Mouse (Mus musculus): ENCODE results near the gene Krt12. TPM values are rescaled to one million over a fixed set of nuclear protein-coding genes. Genes with fewer than 3 reads are reported as not detected.

Gene Krt12
- polyA plus RNA-seq, 1 experiment from 2014 or later: not detected

- H3K36me3 ChIP-seq (ENCODE audit: poor library complexity, severe bottlenecking): no peaks in the 10 kb centered on the region
- 65% methylated on average over 2 of the region's 2 CpGs for WGBS
- no peak overlapping the region for H3K9ac ChIP-seq
- H3K27ac ChIP-seq: no peak overlapping the region
- peaks cover 6% of the 10 kb centered on the region for H3K4me1 ChIP-seq
- ATAC-seq: no peak
- no peak overlapping the region for H3K4me2 ChIP-seq
- H3K9me3 ChIP-seq (replicated peaks): no peaks in the 10 kb centered on the region
- H3K4me3 ChIP-seq: no peak overlapping the region
- H3K27me3 ChIP-seq: peaks cover 3% of the 10 kb centered on the region; the same call in 1 of the 2 replicates
Observed at GRCm38 (mm10) chr11:99396661-99397060, 25.4 kb downstream of the Krt12 start.

- Histone ChIP-seq H3K4me1 (peaks cover 6% of the 10 kb centered on the region), H3K9ac (0 out of 2 replicates have a peak overlapping the region, but pooled peaks have one; percentile 5), H3K9me3 (replicated peaks) (no peaks in the 10 kb centered on the region), H3K36me3 (ENCODE audit: poor library complexity, severe bottlenecking) (no peaks in the 10 kb centered on the region), H3K27ac (no peak overlapping the region), H3K27me3 (peaks cover 3% of the 10 kb centered on the region; the same call in 1 of the 2 replicates), H3K4me2 (no peak overlapping the region), H3K4me3 (no peak overlapping the region)
- no peak for ATAC-seq
- WGBS: 4% methylated on average over 3 of the region's 3 CpGs
Observed at GRCm38 (mm10) chr11:99396034-99396433, 26.0 kb downstream of the Krt12 start.

GRCm38 (mm10) chr11:99392492-99392891 lies 29.6 kb downstream of the Krt12 start:
- Histone ChIP-seq H3K4me3 (no peak overlapping the region), H3K27ac (no peak overlapping the region), H3K9me3 (replicated peaks) (no peaks in the 10 kb centered on the region), H3K9ac (no peak overlapping the region), H3K4me2 (no peak overlapping the region), H3K27me3 (no peaks in the 10 kb centered on the region), H3K36me3 (ENCODE audit: poor library complexity, severe bottlenecking) (no peaks in the 10 kb centered on the region), H3K4me1 (peaks cover 6% of the 10 kb centered on the region)
- 84% methylated on average over 10 of the region's 10 CpGs for WGBS
- ATAC-seq: no peak

DNA sequence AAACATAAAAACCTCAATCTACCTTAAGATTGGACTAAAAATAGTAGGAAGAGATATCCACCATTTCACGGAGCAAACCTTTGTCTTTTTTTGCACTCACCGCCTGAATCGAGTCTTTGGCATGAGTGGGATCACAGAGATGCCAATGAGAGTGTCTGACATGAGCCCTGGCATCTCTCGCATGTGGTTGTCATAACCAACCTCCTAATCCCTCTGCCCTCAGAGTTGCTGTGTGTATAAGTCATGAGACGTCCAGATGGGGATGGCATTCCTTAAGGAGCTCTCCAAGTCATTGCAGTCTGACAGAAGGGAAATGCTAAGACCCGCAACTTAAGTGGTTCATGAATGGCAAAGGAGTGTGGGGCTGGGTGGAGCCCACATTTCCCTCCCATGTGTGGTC lies 30.7 kb downstream of the Krt12 start:
- no peak overlapping the region for H3K4me3 ChIP-seq
- no peaks in the 10 kb centered on the region for H3K9me3 ChIP-seq (replicated peaks)
- no peak overlapping the region for H3K9ac ChIP-seq
- WGBS: 86% methylated on average over 6 of the region's 6 CpGs
- no peak overlapping the region for H3K4me2 ChIP-seq
- peaks cover 15% of the 10 kb centered on the region for H3K4me1 ChIP-seq
- H3K27ac ChIP-seq: no peak overlapping the region
- ATAC-seq: no peak
- H3K36me3 ChIP-seq (ENCODE audit: poor library complexity, severe bottlenecking): no peaks in the 10 kb centered on the region
- H3K27me3 ChIP-seq: no peaks in the 10 kb centered on the region

- Histone ChIP-seq H3K4me2 (no peak overlapping the region), H3K9ac (no peak overlapping the region), H3K9me3 (replicated peaks) (no peaks in the 10 kb centered on the region), H3K27ac (no peak overlapping the region), H3K4me1 (peaks cover 10% of the 10 kb centered on the region), H3K4me3 (no peak overlapping the region), H3K27me3 (no peaks in the 10 kb centered on the region), H3K36me3 (ENCODE audit: poor library complexity, severe bottlenecking) (no peaks in the 10 kb centered on the region)
- no peak for ATAC-seq
- 81% methylated on average over 7 of the region's 7 CpGs for WGBS
Observed at GRCm38 (mm10) chr11:99390866-99391265, 31.2 kb downstream of the Krt12 start.

GRCm38 (mm10) chr11:99389264-99389663 lies 32.8 kb downstream of the Krt12 start, which contains the start of gene Krt10:
Gene Krt10, minus strand, starts transcription at chr11:99389364.
- no peak within 1 kb of the TSS for H3K4me2 ChIP-seq
- no peaks in the 10 kb centered on the region for H3K9me3 ChIP-seq (replicated peaks)
- H3K4me1 ChIP-seq: peaks cover 9% of the 10 kb centered on the region
- H3K36me3 ChIP-seq (ENCODE audit: poor library complexity, severe bottlenecking): no peaks in the 10 kb centered on the region
- WGBS: 85% methylated on average over 4 of the region's 4 CpGs
- H3K4me3 ChIP-seq: no peak within 1 kb of the TSS
- ATAC-seq: no peak
- no peak within 1 kb of the TSS for H3K27ac ChIP-seq
- H3K9ac ChIP-seq: no peak within 1 kb of the TSS
- H3K27me3 ChIP-seq: no peaks in the 10 kb centered on the region

DNA sequence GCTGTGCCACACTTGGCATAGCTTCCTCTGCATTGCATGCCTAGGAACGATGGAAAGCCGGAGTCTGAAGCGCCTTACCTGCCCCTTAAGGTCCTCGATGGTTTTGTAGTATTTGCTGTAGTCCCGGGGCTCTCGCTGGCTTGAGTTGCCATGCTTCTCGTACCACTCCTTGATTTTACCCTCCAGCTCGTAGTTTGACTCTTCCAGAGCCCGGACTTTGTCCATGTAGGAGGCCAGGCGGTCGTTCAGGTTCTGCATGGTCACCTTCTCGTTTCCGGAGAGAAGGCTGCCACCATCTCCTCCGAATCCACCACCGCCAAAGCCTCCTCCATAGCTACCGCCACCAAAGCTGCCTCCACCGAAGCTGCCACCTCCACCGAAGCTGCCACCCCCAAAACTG lies 33.4 kb downstream of the Krt12 start:
- Histone ChIP-seq H3K4me1 (peaks cover 9% of the 10 kb centered on the region), H3K4me3 (no peak overlapping the region), H3K9ac (no peak overlapping the region), H3K4me2 (no peak overlapping the region), H3K27ac (no peak overlapping the region), H3K9me3 (replicated peaks) (no peaks in the 10 kb centered on the region), H3K27me3 (no peaks in the 10 kb centered on the region), H3K36me3 (ENCODE audit: poor library complexity, severe bottlenecking) (no peaks in the 10 kb centered on the region)
- WGBS: 93% methylated on average over 18 of the region's 18 CpGs
- no peak for ATAC-seq

DNA sequence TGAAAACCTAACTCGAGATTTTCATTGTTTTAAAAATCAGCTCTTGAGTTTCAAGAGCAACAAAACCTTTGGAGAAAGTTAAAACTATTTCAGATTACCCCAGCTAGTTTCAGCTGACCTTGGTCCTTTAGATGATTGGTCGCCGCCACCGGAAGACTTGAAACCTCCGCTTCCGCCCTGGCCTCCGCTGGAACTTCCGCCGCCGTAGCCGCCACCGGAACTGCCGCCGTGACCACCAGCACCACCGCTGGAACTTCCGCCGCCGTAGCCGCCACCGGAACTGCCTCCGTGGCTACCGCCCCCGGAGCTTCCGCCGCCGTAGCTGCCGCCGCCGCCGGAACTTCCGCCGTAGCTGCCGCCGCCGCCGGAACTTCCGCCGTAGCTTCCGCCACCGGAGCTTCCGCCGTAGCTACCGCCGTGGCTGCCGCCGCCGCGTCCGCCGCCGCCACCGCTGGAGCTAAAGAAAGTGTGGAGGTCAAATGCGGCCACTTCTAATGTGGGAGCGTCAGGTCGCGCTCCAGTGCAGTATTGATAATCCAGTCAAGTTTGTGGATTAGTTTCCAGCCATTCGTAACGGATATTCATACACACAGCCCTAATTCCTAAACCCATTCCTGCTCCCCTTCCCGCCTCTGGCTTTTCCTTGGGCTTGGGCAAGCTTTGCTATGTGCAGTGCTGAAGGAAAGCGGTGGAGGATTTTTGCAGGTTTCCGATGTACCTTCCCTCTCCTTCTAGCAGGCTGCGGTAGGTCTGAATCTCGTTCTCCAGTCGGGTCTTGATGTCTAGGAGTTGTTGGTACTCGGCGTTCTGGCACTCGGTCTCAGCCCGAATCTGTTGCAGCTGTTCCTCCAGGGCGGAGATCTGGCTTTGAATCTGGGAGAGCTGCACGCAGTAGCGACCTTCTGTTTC lies 36.0 kb downstream of the Krt12 start:
- WGBS: 2% methylated on average over 70 of the region's 71 CpGs
- H3K27me3 ChIP-seq: peaks cover 13% of the 10 kb centered on the region
- H3K9me3 ChIP-seq (replicated peaks): no peaks in the 10 kb centered on the region
- H3K36me3 ChIP-seq (ENCODE audit: poor library complexity, severe bottlenecking): no peaks in the 10 kb centered on the region
- peak overlapping the region; percentile 72 for H3K4me2 ChIP-seq
- H3K4me3 ChIP-seq: peak overlapping the region; percentile 51
- H3K27ac ChIP-seq: peak overlapping the region; percentile 96
- peak overlapping the region; percentile 75 for H3K9ac ChIP-seq
- H3K4me1 ChIP-seq: peaks cover 9% of the 10 kb centered on the region
- peak; percentile 92 for ATAC-seq

DNA sequence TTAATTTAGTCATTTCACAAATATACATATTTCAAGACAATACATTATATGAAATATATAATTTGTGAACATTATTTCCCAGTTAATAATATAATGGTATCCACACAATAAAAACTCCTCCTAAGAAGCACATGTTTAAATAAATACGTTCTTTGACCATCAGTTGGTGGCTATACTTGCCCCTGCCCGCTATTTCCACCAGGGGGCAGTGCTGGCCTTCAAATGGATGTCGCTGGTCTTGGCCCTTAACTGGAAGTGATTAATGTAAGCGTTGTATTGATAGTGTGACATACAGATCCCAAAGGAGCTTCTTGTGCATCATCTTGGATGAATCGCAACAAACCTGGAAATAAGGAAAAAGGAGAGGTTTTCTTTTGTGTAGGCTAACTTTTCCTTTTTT lies 42.5 kb downstream of the Krt12 start:
- WGBS: 14% methylated on average over 5 of the region's 5 CpGs
- ATAC-seq: 0 out of 2 replicates have a peak, but pooled peaks have one; percentile 33

GRCm38 (mm10) chr11:99374803-99375202 lies 47.3 kb downstream of the Krt12 start, which contains the start of gene Krt28:
Gene Krt28, minus strand, starts transcription at chr11:99374903.
- Histone ChIP-seq H3K4me3 (no peak within 1 kb of the TSS), H3K4me2 (no peak within 1 kb of the TSS), H3K9me3 (replicated peaks) (no peaks in the 10 kb centered on the region), H3K4me1 (no peaks in the 10 kb centered on the region), H3K36me3 (ENCODE audit: poor library complexity, severe bottlenecking) (no peaks in the 10 kb centered on the region), H3K9ac (no peak within 1 kb of the TSS), H3K27me3 (peaks cover 2% of the 10 kb centered on the region; the same call in 1 of the 2 replicates), H3K27ac (no peak within 1 kb of the TSS)
- WGBS: 85% methylated on average over 13 of the region's 13 CpGs
- no peak for ATAC-seq

More for the DNA sequence above, 42.5 kb downstream of the Krt12 start:
- Histone ChIP-seq H3K9me3 (replicated peaks) (no peaks in the 10 kb centered on the region), H3K4me3 (no peak overlapping the region), H3K27ac (no peak overlapping the region), H3K36me3 (ENCODE audit: poor library complexity, severe bottlenecking) (no peaks in the 10 kb centered on the region), H3K4me1 (no peaks in the 10 kb centered on the region), H3K27me3 (peaks cover 15% of the 10 kb centered on the region), H3K9ac (no peak overlapping the region), H3K4me2 (no peak overlapping the region)

DNA sequence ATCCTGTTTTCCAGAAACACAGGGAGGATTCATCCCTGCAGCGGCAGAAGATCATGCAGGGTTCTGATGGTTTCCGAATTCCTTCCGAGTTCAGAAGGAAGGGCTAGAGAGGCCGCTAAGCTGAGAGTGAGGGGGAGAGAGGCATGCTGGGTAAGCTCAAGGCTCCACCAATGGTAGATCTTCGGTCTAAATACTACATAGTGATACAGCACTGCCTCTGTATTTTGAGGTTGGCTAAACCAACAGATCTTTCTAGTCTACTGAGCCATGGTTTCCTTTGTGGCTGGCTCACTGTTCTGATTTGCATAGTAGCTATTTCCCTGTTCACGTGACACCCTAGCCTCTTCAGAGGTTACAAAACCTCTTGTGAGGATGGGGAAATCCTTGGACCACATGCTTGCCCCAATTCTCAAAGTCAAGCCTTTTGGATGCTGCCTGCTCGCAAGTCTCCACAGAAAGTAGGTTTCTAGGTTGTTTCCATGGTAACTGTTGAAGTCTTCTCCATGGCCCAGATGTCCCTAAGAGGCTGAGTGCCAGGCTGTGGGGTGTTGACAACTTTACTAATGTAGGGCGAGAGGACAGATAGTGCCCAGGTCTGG lies 52.1 kb downstream of the Krt12 start:
- H3K36me3 ChIP-seq (ENCODE audit: poor library complexity, severe bottlenecking): no peaks in the 10 kb centered on the region
- H3K27me3 ChIP-seq: 0 out of 2 replicates have a peak, but pooled peaks cover 5% of the 10 kb centered on the region
- H3K27ac ChIP-seq: no peak overlapping the region
- no peak overlapping the region for H3K4me3 ChIP-seq
- H3K9ac ChIP-seq: no peak overlapping the region
- ATAC-seq: no peak
- H3K9me3 ChIP-seq (replicated peaks): no peaks in the 10 kb centered on the region
- WGBS: 82% methylated on average over 8 of the region's 8 CpGs
- H3K4me1 ChIP-seq: no peaks in the 10 kb centered on the region
- no peak overlapping the region for H3K4me2 ChIP-seq

DNA sequence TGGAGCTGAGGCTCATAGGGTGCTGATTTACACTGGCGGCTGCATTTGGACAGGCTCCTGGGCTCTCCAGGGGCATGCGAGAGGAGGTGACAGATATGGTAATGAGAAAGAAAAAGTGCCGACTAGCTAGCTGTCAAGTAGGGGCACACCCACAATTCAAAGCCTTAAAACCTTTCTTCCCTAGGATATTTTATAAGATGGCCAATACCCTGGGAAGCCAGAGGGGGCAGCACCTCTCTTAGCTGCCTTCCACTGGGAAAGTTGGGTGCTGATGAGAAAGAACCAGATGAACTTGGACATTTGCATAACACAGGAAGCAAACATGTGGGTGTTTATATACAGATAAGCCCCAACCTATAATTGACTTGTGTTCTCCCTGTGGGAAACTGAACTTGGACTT lies 52.8 kb downstream of the Krt12 start:
- H3K4me3 ChIP-seq: no peak overlapping the region
- no peak overlapping the region for H3K9ac ChIP-seq
- no peaks in the 10 kb centered on the region for H3K36me3 ChIP-seq (ENCODE audit: poor library complexity, severe bottlenecking)
- H3K27me3 ChIP-seq: 0 out of 2 replicates have a peak, but pooled peaks cover 5% of the 10 kb centered on the region
- no peak overlapping the region for H3K4me2 ChIP-seq
- H3K9me3 ChIP-seq (replicated peaks): no peaks in the 10 kb centered on the region
- WGBS: 24% methylated on average over 3 of the region's 3 CpGs
- ATAC-seq: no peak
- H3K27ac ChIP-seq: no peak overlapping the region
- no peaks in the 10 kb centered on the region for H3K4me1 ChIP-seq

All from forebrain, embryonic 13.5 days (tissue).